Mouse (Mus musculus) C2C12 (cell line): ENCODE measurements around the gene Pmepa1.

ENCODE experiments used
- CTCF ChIP-seq: IDR thresholded peaks from one replicate; pipeline ENCODE4 v1.5.1; 2011; ENCODE audit not compliant: control insufficient read depth, insufficient read depth, insufficient read length
- MAX ChIP-seq: IDR thresholded peaks from one replicate; pipeline ENCODE4 v1.6.1; 2011; ENCODE audit warnings: mild to moderate bottlenecking, control low read depth

DNA sequence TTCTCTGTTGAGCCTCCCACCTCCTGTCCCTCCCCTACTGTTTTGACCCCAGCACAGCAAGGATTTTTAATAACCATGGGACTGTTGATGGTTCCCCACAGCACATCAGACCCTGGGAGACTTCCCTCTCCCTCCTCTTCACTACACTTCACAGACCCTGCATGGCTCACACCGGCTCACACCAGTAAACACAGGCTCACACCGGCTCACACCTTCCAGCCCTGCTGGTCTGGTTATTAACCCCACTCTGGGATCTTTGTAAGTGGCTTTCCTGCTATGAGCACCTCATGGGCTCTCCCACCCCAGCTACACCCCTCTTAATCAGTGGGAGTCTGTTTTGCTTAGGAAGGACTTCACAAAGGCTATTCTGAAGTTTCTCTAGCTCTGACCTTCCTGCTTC, 28.4 kb downstream of the Pmepa1 start:
- TF ChIP-seq CTCF (no peak), MAX (no peak)
